Mouse (Mus musculus): ENCODE data around the gene Ctsz.

The Ctsz gene

GRCm38 (mm10) chr2:174446492-174446891 is 7.7 kb upstream of the Ctsz start:
- ChIA-PET POLR2A (interaction anchor here in 2 of 4 experiments (0.9 to 1.2 kb wide), 2 partner anchors 16 to 18 kb away, joined by 3 read pairs; partner anchors contain the start of gene Atp5e (in 1 of the 2)), CTCF (interaction anchor here in 1 of 4 experiments (0.6 kb wide), 1 partner anchor 15 kb away, joined by 3 read pairs; no protein-coding TSS in a partner anchor)

DNA sequence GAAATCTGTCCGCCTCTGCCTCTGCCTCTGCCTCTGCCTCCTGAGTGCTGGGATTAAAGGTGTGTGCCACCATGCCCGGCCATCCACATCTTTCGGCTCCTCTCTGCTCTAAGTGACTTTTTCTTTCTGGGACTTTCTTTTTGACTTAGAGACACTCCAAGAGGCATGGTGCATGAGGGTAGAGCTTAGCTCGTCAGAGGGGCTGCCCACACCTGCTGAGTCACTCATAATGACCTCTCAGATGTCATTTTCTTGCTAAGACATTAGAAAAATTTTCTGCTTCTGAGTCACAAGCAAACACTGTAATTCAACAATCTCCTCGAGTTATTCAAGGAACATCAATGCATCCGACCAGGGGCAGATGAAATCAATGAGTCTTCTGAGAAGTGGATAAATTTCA is 6.2 kb upstream of the Ctsz start:
- POLR2A ChIA-PET: interaction anchor here in 1 of 4 experiments (1.1 kb wide), 1 partner anchor 14 kb away, joined by 4 read pairs; no protein-coding TSS in a partner anchor
- CTCF ChIA-PET: no interaction called here

DNA sequence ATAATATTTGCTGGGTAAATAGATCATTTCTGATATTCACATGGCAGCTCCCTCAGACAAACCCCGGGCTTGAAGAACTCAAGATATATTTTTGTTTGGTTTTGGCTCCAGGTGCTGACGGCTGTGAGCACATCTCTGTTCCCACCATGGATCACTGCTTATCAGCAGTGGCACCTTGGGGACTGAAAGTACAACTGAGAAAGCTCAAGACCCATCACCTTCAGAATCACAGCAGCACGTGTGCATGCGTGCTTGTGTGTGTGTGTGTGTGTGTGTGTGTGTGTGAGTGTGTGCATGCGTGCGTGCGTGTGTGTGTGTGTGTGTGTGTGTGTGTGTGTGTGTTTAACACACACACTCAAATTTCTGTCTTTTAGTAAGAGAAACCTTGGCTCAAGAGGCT is 5.5 kb upstream of the Ctsz start:
- ChIA-PET POLR2A (no interaction called here), CTCF (interaction anchor here in 1 of 4 experiments (0.5 kb wide), 1 partner anchor 39 kb away, joined by 5 read pairs; no protein-coding TSS in a partner anchor)

GRCm38 (mm10) chr2:174443046-174443445 is 4.2 kb upstream of the Ctsz start:
- ChIA-PET POLR2A (interaction anchor here in 2 of 4 experiments (0.6 to 1.2 kb wide), 3 partner anchors 14 to 27 kb away, joined by 3 read pairs; partner anchors contain the start of gene Nelfcd (in 1 of the 2)), CTCF (interaction anchor here in 1 of 4 experiments (0.8 kb wide), 1 partner anchor 50 kb away, joined by 3 read pairs; no protein-coding TSS in a partner anchor)

DNA sequence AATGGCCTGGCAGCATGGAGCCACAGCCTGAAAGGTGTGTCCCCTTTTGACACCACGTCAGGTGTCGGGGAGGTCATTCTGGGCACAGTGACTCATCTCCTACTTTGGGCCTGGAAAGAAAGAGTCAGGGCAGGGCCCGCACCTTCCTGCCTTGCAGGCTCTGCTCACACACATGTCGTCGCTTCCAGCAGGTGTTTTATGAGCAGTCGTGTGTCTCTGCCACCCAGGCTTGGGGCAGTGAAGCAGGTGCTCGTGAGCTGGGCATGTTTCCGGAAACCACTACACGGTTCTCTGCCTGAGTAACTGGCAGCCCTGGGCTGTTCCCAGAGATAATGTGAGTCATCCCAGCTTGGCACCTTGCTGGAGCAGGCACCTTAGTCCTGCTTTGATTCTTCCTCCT is 3.6 kb upstream of the Ctsz start:
- ChIA-PET CTCF (interaction anchor here in 1 of 4 experiments (0.6 kb wide), 1 partner anchor 125 kb away, joined by 3 read pairs; no protein-coding TSS in a partner anchor), POLR2A (interaction anchor here in 2 of 4 experiments (0.7 to 1.2 kb wide), 2 partner anchors 16 to 26 kb away, joined by 3 read pairs; partner anchors contain the start of gene Nelfcd (in 1 of the 2))

- ChIA-PET POLR2A (interaction anchor here in 1 of 4 experiments (0.8 to 1.2 kb wide), 3 partner anchors 16 to 21 kb away, joined by 3 read pairs; no protein-coding TSS in a partner anchor), CTCF (no interaction called here)
Measured at GRCm38 (mm10) chr2:174441898-174442297, 3.1 kb upstream of the Ctsz start.

DNA sequence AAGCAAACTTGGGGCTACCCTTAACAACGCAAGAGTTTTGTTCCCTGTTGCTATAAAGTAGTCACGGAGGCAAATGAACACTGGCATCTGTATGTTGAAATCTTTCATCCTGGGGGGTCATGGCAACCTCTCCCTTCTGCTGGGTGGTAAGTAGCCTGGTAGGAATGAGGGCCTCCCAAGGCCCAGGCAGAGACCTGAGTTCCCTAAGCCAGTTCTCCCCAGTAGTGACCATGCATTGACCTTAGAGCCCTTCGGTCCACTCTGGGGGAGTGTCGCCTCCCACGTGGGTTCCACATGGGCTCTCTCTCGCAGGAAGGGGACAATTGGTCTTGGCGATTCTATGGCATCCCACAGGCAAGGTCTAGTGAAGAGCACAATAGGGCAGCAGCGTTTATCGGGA is 1.1 kb upstream of the Ctsz start:
- CTCF ChIA-PET: no interaction called here
- POLR2A ChIA-PET: interaction anchor here in 3 of 4 experiments (0.6 to 3.0 kb wide), 3 partner anchors 12 to 235 kb away, joined by 3 to 15 read pairs (median 6); partner anchors contain the start of gene Atp5e (in 1 of the 3)

DNA sequence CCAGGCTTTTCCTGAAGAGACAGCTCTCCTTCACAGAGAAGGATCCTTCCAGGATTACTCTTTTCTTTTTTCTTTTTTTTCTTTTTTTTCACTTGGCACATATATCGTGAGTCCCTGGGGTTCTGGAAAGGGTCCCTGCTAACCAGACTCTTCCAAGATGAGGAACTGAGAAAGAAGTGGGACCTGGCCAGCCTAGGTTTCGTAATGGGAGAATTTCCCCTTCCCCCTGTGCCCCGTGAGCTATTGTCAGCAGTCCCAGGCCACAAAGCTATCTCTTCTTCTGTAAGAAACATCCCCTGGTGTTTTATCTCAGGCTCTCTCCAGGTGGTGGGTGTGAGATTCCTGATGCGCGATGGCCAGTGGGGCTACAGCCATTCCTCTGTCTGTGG is 605 bp upstream of the Ctsz start:
- ChIA-PET POLR2A (interaction anchor here in 3 of 4 experiments (0.6 to 3.0 kb wide), 4 partner anchors 12 to 235 kb away, joined by 3 to 15 read pairs (median 4); partner anchors contain the start of gene Atp5e (in 1 of the 3)), CTCF (interaction anchor here in 1 of 4 experiments (0.6 kb wide), 1 partner anchor 33 kb away, joined by 5 read pairs; no protein-coding TSS in a partner anchor)

DNA sequence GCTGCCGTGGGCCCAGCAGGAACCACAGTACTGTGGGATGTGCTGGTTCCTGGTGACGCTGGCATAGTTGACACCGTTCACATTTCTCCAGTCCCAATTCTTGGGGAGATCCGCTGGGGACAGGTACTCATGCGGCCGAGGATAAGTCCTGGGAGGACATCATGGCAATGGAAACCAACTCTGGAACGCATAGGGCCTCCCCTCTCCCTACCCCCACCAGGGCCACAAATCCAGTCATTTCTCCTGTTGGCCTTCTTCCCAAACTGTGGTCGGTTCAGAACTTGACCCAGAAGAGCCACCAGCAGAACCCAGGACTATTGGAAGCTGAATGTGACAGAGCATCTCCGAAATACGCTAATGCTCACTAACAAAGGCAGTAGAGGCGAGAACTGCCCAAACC is 658 bp downstream of the Ctsz start:
- POLR2A ChIA-PET: interaction anchor here (0.6 to 3.0 kb wide), 8 partner anchors 10 to 1138 kb away, joined by 3 to 15 read pairs (median 3); partner anchors contain the start of gene Atp5e (in 2 of the 4)
- CTCF ChIA-PET: interaction anchor here in 1 of 4 experiments (0.5 kb wide), 1 partner anchor 1666 kb away, joined by 3 read pairs; no protein-coding TSS in a partner anchor

GRCm38 (mm10) chr2:174437697-174437982 is 1.2 kb downstream of the Ctsz start:
- ChIA-PET CTCF (no interaction called here), POLR2A (interaction anchor here in 2 of 4 experiments (0.6 to 3.0 kb wide), 5 partner anchors 10 to 1137 kb away, joined by 3 to 15 read pairs (median 4); partner anchors contain the start of gene Atp5e (in 1 of the 2))

DNA sequence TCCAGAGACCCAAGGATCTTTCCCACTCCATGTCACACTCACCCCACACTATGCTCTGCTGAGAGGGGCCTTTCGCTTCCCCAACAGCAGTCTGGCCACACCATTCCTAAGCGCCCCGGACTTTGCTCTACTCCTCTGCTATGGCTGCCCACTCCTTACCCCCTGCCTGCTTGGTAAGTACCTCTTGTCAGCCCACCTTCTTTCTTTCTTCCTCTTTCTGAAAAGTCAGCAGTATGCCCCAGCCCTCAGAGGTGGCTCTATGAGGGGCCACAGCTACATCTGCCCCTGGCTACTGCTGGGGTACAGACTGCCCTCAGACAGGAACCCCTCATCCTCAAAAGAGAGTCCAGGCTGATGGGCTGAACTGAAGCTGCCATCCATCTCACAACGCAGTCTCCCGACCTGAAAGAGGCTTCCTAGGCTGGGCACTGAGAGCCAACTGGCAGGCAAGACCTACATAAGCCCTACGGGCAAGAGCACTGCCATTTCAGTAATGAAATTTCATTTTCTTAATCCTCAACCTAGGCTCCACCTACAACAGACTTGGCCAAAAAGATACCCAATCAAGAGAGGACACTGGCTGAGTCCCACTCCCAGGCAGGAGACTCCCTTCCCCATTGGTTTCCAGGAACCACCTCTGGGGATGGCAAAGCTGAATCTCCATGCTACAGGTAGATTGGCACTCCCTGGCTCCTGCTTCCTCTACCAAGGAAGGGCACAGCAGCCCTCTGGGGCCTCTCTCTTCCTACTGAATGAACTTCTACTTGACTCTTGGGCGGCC is 1.7 kb downstream of the Ctsz start:
- ChIA-PET POLR2A (interaction anchor here in 2 of 4 experiments (0.6 to 3.0 kb wide), 5 partner anchors 9 to 1137 kb away, joined by 3 to 15 read pairs (median 4); partner anchors contain the start of gene Atp5e (in 1 of the 2)), CTCF (no interaction called here)

GRCm38 (mm10) chr2:174436076-174436701 is 2.6 kb downstream of the Ctsz start:
- ChIA-PET CTCF (interaction anchor here in 1 of 4 experiments (0.6 kb wide), 1 partner anchor 152 kb away, joined by 3 read pairs; the partner anchor contains the start of gene Gnas), POLR2A (no interaction called here)

DNA sequence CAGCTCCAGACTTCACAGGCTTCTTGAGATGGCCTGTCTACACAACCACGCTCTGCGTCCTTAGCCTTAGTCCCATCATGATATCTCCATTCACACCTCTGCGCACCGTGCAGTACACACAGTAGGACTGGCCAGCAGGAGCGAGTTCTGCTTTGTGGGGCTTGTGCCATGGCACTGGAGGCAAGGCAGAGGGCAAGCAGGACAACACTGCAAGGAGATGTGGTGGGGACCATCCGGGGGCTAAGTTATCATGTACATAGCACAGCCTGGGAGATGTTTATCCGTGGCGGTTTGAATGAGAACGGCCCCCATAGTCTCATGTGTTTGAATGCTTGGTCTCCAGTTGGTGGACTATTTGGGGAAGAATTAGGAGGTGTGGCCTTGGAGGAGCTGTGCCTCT is 3.9 kb downstream of the Ctsz start:
- POLR2A ChIA-PET: interaction anchor here in 1 of 4 experiments (1.3 to 1.4 kb wide), 2 partner anchors 13 to 107 kb away, joined by 3 to 4 read pairs; no protein-coding TSS in a partner anchor
- CTCF ChIA-PET: interaction anchor here in 1 of 4 experiments (0.6 kb wide), 1 partner anchor 1744 kb away, joined by 11 read pairs; no protein-coding TSS in a partner anchor

DNA sequence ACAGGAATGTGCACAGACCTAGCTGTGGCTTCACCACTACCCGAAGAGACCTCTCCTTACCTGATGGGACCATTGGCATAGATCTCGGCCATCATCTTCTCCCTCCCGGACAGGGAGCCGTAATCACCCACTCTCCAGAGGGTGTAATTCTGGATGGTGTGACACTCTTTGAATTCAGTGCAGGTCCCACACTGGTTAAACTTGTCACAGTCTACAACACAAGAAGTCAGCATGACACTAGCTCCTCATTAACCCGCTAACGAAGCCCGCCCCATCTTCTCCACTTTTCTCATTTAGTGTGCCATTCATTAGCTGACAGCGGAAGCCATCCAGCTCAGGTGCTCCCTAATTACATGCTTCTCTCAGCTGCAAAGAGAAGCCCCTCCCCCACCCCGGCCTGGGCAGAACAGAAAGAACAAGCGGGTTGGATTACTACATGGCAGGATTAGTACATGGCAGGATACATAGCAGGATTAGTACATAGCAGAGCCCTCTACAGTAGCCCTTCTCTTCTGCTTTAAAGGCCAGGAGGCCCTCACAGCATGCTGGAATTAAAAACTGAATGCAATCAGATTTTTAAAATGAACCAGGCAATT is 9.7 kb downstream of the Ctsz start:
- ChIA-PET POLR2A (interaction anchor here in 2 of 4 experiments (1.7 to 5.2 kb wide), 5 partner anchors 9 to 28 kb away, joined by 4 to 21 read pairs (median 4); partner anchors contain the start of genes Ctsz (in 1 of the 2), Nelfcd (in 1 of the 2) and Tubb1 (in 1 of the 2)), CTCF (no interaction called here)

- ChIA-PET POLR2A (interaction anchor here in 2 of 4 experiments (0.9 to 5.2 kb wide), 10 partner anchors 10 to 132 kb away, joined by 3 to 21 read pairs (median 4); partner anchors contain the start of genes Ctsz (in 2 of the 2), Nelfcd (in 1 of the 2) and Tubb1 (in 1 of the 2)), CTCF (no interaction called here)
Measured at GRCm38 (mm10) chr2:174428076-174428835, 10.6 kb downstream of the Ctsz start.

DNA sequence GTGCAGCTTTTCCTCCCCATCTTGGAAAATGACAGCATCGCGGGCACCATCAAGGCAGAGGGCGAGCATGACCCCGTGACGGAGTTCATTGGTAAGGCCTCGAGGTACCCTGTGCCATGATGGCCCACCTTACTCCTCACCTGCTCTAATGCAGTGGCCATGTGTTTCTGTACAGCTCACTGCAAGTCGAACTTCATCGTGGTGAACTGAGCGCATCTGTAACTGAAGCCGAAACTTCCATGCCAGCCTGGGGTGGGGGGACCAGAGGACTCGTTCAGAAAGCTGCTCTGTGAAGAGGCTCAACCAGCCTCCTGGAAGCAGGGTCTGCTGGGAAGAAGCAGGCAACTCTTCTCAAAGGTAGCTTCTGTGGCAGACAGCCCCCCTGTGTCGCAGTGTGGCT is 12.0 kb downstream of the Ctsz start:
- ChIA-PET POLR2A (interaction anchor here (0.5 to 5.2 kb wide), 10 partner anchors 9 to 93 kb away, joined by 3 to 21 read pairs (median 4); partner anchors contain the start of genes Ctsz (in 3 of the 4), Atp5e (in 1 of the 4) and Tubb1 (in 1 of the 4)), CTCF (interaction anchor here in 1 of 4 experiments (0.6 kb wide), 1 partner anchor 1366 kb away, joined by 3 read pairs; no protein-coding TSS in a partner anchor)

GRCm38 (mm10) chr2:174424301-174425085 is 14.3 kb downstream of the Ctsz start:
- ChIA-PET CTCF (no interaction called here), POLR2A (interaction anchor here in 1 of 4 experiments (5.2 kb wide), 1 partner anchor 7 kb away, joined by 21 read pairs; no protein-coding TSS in a partner anchor)

All from embryonic stem cell, embryonic (primary cell).